Mouse (Mus musculus): ENCODE data around the gene Sfxn1. TPM values are rescaled to one million over a fixed set of nuclear protein-coding genes. Genes with fewer than 3 reads are reported as not detected.

Sfxn1 gene
- polyA plus RNA-seq (2015; fragmentation: Nextera tagmentation; extraction: Ambion mirVana), result 27.8 and 28.7 TPM in 2 replicates

- Histone ChIP-seq H3K27ac (replicated peaks) (peak within 1 kb of the TSS; percentile 77), H3K36me3 (no peaks in the 10 kb centered on the region), H3K9ac (peak within 1 kb of the TSS; percentile 91), H3K4me3 (peak within 1 kb of the TSS; percentile 88), H3K4me2 (peak within 1 kb of the TSS; percentile 84), H3K9me3 (no peaks in the 10 kb centered on the region), H3K27me3 (replicated peaks) (no peaks in the 10 kb centered on the region), H3K4me1 (peaks cover 26% of the 10 kb centered on the region)
- under 1% methylated on average over 74 of the region's 74 CpGs for WGBS
- ATAC-seq (ENCODE audit: extremely low read depth, insufficient number of reproducible peaks, low FRiP score, low TSS enrichment), result peak; percentile 60
Measured at GRCm38 (mm10) chr13:54071606-54072331, at the start of gene Sfxn1. Sfxn1 (plus strand) TSS chr13:54071869.

- H3K36me3 ChIP-seq, result no peaks in the 10 kb centered on the region
Measured at GRCm38 (mm10) chr13:54023311-54023710, 48.4 kb upstream of the Sfxn1 start.

DNA sequence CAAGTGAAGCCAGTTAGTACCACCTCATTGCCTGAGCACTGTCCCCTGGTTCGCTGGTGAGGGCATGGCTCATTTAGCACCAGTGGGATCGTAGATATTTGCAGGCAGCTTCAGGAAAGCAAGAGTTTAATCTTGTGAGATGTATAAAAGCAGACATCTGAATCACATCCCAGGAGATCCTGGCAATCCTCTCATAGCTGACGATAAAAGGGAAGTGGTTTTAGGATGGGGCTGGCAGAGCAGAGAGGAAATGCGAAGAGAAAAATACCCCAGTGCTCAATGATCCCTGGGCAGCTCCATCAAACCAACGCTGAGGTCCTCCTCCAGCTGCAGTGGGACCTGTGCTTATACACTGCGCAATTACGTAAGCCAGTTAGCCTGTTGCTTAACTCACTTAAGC lies 44.6 kb upstream of the Sfxn1 start:
- WGBS, result 79% methylated on average over 7 of the region's 7 CpGs
- Histone ChIP-seq H3K9me3 (0 out of 2 replicates have a peak, but pooled peaks cover 5% of the 10 kb centered on the region), H3K9ac (no peak overlapping the region), H3K4me3 (no peak overlapping the region), H3K27me3 (replicated peaks) (no peaks in the 10 kb centered on the region), H3K4me1 (no peaks in the 10 kb centered on the region), H3K27ac (replicated peaks) (no peak overlapping the region), H3K36me3 (no peaks in the 10 kb centered on the region), H3K4me2 (no peak overlapping the region)
- ATAC-seq (ENCODE audit: extremely low read depth, insufficient number of reproducible peaks, low FRiP score, low TSS enrichment), result no peak

More at GRCm38 (mm10) chr13:54023311-54023710, 48.4 kb upstream of the Sfxn1 start:
- Histone ChIP-seq H3K4me3 (no peak overlapping the region), H3K9ac (no peak overlapping the region), H3K9me3 (0 out of 2 replicates have a peak, but pooled peaks cover 5% of the 10 kb centered on the region), H3K27me3 (replicated peaks) (no peaks in the 10 kb centered on the region), H3K4me1 (no peaks in the 10 kb centered on the region), H3K27ac (replicated peaks) (no peak overlapping the region), H3K4me2 (no peak overlapping the region)
- ATAC-seq (ENCODE audit: extremely low read depth, insufficient number of reproducible peaks, low FRiP score, low TSS enrichment), result no peak
- WGBS, result 61% methylated on average over 5 of the region's 5 CpGs

DNA sequence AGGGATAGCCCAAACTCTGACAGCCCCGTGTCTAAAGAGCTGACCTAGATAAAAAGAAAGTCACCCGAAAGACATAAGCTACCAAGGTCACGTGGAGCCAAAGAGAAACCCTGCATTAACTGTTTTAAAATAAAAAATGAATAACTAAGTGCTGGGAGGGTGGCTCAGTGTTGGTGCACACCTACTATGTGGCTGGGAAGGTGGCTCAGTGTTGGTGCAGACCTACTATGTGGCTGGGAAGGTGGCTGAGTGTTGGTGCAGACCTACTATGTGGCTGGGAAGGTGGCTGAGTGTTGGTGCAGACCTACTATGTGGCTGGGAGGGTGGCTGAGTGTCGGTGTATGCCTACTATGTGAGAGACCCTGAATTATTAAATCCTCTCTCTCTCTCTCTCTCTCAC lies 38.0 kb upstream of the Sfxn1 start:
- no peak overlapping the region for H3K4me2 ChIP-seq
- no peaks in the 10 kb centered on the region for H3K27me3 ChIP-seq (replicated peaks)
- H3K4me3 ChIP-seq, result no peak overlapping the region
- 67% methylated on average over 4 of the region's 4 CpGs for WGBS
- H3K27ac ChIP-seq (replicated peaks), result no peak overlapping the region
- H3K36me3 ChIP-seq, result no peaks in the 10 kb centered on the region
- no peaks in the 10 kb centered on the region for H3K9me3 ChIP-seq
- ATAC-seq (ENCODE audit: extremely low read depth, insufficient number of reproducible peaks, low FRiP score, low TSS enrichment), result no peak
- no peak overlapping the region for H3K9ac ChIP-seq
- H3K4me1 ChIP-seq, result no peaks in the 10 kb centered on the region

- Histone ChIP-seq H3K4me3 (no peak overlapping the region), H3K4me2 (no peak overlapping the region), H3K27ac (replicated peaks) (no peak overlapping the region), H3K36me3 (no peaks in the 10 kb centered on the region), H3K4me1 (no peaks in the 10 kb centered on the region), H3K27me3 (replicated peaks) (no peaks in the 10 kb centered on the region), H3K9ac (no peak overlapping the region), H3K9me3 (no peaks in the 10 kb centered on the region)
- no peak for ATAC-seq (ENCODE audit: extremely low read depth, insufficient number of reproducible peaks, low FRiP score, low TSS enrichment)
- WGBS, result 54% methylated on average over 1 of the region's 1 CpGs
Measured at GRCm38 (mm10) chr13:54035541-54035940, 36.1 kb upstream of the Sfxn1 start.

DNA sequence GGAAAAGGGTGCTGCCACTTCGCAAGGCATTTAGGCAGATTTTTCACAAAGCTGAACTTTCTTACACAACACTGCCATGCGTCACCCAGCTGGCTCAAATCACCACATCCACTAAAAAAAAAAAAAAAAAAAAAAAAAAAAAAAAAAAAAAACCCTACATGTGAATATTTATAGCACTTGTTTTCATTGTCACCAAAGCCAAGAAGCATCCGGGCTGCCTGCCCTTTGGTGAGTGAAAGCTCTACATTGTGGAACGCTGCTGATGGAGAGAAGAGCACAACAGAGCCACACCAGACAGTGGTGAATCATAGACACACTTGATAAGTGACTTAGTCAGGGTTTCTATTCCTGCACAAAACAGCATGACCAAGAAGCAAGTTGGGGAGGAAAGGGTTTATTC lies 33.7 kb upstream of the Sfxn1 start:
- WGBS, result 67% methylated on average over 4 of the region's 4 CpGs
- Histone ChIP-seq H3K36me3 (no peaks in the 10 kb centered on the region), H3K4me2 (no peak overlapping the region), H3K9ac (no peak overlapping the region), H3K4me3 (no peak overlapping the region), H3K9me3 (no peaks in the 10 kb centered on the region), H3K27me3 (replicated peaks) (no peaks in the 10 kb centered on the region), H3K27ac (replicated peaks) (no peak overlapping the region), H3K4me1 (no peaks in the 10 kb centered on the region)
- ATAC-seq (ENCODE audit: extremely low read depth, insufficient number of reproducible peaks, low FRiP score, low TSS enrichment), result no peak

DNA sequence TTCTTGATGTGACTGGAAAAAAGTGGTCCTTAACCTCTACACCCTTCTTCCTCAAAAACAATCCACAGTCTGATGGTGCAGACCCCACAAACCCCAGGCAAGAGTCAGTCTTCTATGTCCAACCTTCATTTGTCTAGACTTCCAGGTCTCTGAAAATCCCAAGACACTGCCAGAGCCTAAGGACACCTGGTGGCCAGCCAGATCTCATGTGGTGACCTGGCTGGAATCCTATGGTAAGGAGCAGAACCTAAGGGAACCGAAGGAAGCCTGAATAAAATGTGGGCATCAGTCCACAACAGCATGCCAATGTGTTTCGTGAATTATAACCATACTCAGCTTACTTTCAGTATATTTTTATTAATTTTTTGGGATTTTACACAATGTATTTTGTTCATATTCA lies 31.4 kb upstream of the Sfxn1 start:
- no peaks in the 10 kb centered on the region for H3K4me1 ChIP-seq
- ATAC-seq (ENCODE audit: extremely low read depth, insufficient number of reproducible peaks, low FRiP score, low TSS enrichment), result no peak
- H3K27ac ChIP-seq (replicated peaks), result no peak overlapping the region
- H3K27me3 ChIP-seq (replicated peaks), result no peaks in the 10 kb centered on the region
- no peak overlapping the region for H3K4me2 ChIP-seq
- no peak overlapping the region for H3K9ac ChIP-seq
- H3K9me3 ChIP-seq, result no peaks in the 10 kb centered on the region
- no peak overlapping the region for H3K4me3 ChIP-seq
- H3K36me3 ChIP-seq, result no peaks in the 10 kb centered on the region
- 79% methylated on average over 2 of the region's 2 CpGs for WGBS

GRCm38 (mm10) chr13:54048679-54049352 lies 22.9 kb upstream of the Sfxn1 start:
- no peak overlapping the region for H3K27ac ChIP-seq (replicated peaks)
- H3K9ac ChIP-seq, result no peak overlapping the region
- WGBS, result 69% methylated on average over 7 of the region's 7 CpGs
- no peak overlapping the region for H3K4me2 ChIP-seq
- H3K4me1 ChIP-seq, result no peaks in the 10 kb centered on the region
- no peaks in the 10 kb centered on the region for H3K36me3 ChIP-seq
- no peak overlapping the region for H3K4me3 ChIP-seq
- peaks cover 13% of the 10 kb centered on the region for H3K27me3 ChIP-seq (replicated peaks)
- ATAC-seq (ENCODE audit: extremely low read depth, insufficient number of reproducible peaks, low FRiP score, low TSS enrichment), result no peak
- no peaks in the 10 kb centered on the region for H3K9me3 ChIP-seq

DNA sequence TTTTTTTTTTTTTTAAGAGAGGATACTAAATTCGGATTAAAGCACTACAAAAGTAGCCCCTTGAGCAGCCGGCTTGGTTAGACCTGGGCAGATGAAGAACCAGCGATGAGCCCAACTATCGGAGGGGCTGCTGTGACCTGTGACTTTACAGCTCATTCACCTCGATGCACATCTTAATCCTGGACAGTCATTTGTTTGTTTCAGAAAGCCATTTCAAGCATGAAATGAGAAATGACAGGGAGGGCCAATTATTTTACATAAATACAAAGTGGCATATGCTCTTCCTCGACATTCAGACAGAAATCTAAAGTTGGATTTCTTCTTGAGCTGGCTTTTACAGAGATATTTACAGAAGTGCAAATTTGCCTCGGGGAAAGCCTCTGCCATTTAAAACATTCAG lies 20.0 kb upstream of the Sfxn1 start:
- Histone ChIP-seq H3K4me3 (no peak overlapping the region), H3K36me3 (no peaks in the 10 kb centered on the region), H3K27ac (replicated peaks) (no peak overlapping the region), H3K27me3 (replicated peaks) (peaks cover 36% of the 10 kb centered on the region), H3K9ac (no peak overlapping the region), H3K4me2 (no peak overlapping the region), H3K9me3 (no peaks in the 10 kb centered on the region), H3K4me1 (peaks cover 8% of the 10 kb centered on the region)
- ATAC-seq (ENCODE audit: extremely low read depth, insufficient number of reproducible peaks, low FRiP score, low TSS enrichment), result no peak
- WGBS, result 65% methylated on average over 7 of the region's 7 CpGs

- no peaks in the 10 kb centered on the region for H3K36me3 ChIP-seq
- H3K4me2 ChIP-seq, result peak overlapping the region; percentile 82
- H3K4me1 ChIP-seq, result peaks cover 8% of the 10 kb centered on the region
- no peaks in the 10 kb centered on the region for H3K9me3 ChIP-seq
- no peak; the same call in 1 of the 2 replicates for ATAC-seq (ENCODE audit: extremely low read depth, insufficient number of reproducible peaks, low FRiP score, low TSS enrichment)
- H3K4me3 ChIP-seq, result peak overlapping the region; percentile 54
- H3K27me3 ChIP-seq (replicated peaks), result peaks cover 51% of the 10 kb centered on the region
- no peak overlapping the region for H3K27ac ChIP-seq (replicated peaks)
- H3K9ac ChIP-seq, result peak overlapping the region; percentile 53
- 1% methylated on average over 20 of the region's 20 CpGs for WGBS
Measured at GRCm38 (mm10) chr13:54054962-54055361, 16.7 kb upstream of the Sfxn1 start.

DNA sequence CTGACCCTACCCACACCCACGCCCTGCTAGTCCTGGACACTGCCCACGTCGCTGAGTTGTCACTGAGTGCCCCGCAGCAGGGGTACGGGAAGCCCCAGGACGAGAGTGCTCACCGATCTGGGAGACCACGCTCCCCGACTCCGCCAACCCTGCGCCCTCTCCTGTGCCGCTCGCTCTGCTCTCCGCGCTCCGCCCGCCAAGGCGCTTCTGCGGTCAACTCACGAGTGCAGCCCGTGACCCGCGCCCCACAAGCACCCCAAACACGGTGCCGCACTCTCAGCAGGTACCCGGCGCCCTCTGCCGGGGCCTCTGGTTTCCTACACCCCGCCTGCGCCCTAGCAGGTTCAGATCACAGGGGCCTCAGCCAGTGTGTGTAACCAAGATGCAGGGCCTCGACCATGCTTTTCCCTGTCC lies 16.2 kb upstream of the Sfxn1 start, which contains the start of gene Drd1:
TSS of gene Drd1 (minus strand) at position 258 of the 414 bp plus-strand sequence.
- ATAC-seq (ENCODE audit: extremely low read depth, insufficient number of reproducible peaks, low FRiP score, low TSS enrichment), result no peak; the same call in 1 of the 2 replicates
- Histone ChIP-seq H3K9ac (peak within 1 kb of the TSS; percentile 53), H3K36me3 (no peaks in the 10 kb centered on the region), H3K4me2 (peak within 1 kb of the TSS; percentile 82), H3K4me1 (peaks cover 8% of the 10 kb centered on the region), H3K27ac (replicated peaks) (no peak within 1 kb of the TSS), H3K9me3 (no peaks in the 10 kb centered on the region), H3K27me3 (replicated peaks) (peaks cover 51% of the 10 kb centered on the region), H3K4me3 (peak within 1 kb of the TSS; percentile 54)
- WGBS, result under 1% methylated on average over 28 of the region's 31 CpGs

Measured in heart, embryonic 13.5 days (tissue).